Mouse (Mus musculus) thymus, postnatal 14 days (tissue): ENCODE data around the gene Gm44805.

Experiments
- DNase-seq: peaks from one replicate; pipeline ENCODE4 v3.0.0; 2021

Gm44805 gene

DNA sequence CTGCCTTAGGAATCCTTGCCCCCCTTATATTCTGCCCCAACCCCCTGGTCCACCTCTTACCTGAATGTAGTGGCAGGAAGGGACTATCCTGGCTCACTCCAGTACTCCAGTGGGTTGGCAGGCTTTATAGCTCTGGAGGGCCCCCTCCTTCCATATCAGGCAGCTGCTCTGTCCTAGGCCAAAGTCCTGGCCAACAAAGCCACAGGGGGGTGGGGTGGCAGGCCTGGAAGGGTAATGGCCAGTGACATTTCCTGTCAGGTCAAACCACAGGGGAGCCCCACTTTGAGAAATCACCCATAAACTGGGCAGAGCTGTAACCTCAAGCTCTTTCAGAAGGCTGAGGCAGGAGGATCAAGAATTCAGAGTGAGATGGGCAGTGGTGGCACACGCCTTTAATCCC lies 4.6 kb downstream of the Gm44805 start:
- no peak for DNase-seq

DNA sequence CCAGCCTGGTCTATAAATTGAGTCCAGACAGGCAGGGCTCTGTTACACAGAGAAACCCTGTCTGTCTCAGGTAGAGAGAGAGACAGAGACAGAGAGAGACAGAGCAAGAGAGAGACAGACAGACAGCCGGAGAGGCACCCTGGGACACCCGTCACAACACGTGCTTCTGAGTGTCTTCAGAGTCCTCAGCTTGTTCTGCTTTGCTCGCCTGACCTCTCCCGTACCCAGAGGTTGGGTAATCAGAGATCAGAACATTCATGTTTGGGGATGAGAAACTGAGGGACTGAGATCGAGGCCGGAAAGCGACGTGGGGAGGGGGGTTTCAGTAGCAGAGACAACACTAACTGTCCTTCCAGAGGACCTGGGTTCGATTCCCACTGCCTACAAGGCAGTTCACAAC lies 5.4 kb downstream of the Gm44805 start:
- no peak for DNase-seq

- DNase-seq = no peak
Measured at GRCm38 (mm10) chr7:19673083-19673699, 8.0 kb downstream of the Gm44805 start.

DNA sequence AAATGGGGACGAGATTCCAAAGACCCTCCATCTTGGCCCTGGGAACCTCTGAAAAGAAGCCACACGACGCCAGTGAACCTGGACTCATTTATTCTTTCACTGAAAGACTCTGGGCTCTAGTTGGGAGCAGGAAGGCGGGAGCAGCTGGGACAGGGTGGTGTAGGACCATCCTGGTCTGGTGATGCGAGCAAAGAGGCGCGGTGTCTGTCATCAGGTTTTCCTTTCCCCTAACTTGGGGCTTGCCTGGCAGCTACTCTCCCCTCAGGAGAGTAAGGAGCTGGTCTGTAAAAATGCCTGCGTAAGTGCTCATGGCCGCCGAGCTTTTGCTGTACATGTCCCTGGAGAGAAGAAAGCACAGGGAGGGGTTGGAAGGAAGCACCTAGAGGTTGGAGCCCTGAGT lies 9.7 kb downstream of the Gm44805 start:
- no peak for DNase-seq

GRCm38 (mm10) chr7:19668947-19669721 lies 12.1 kb downstream of the Gm44805 start:
- peak; percentile 92 for DNase-seq

DNA sequence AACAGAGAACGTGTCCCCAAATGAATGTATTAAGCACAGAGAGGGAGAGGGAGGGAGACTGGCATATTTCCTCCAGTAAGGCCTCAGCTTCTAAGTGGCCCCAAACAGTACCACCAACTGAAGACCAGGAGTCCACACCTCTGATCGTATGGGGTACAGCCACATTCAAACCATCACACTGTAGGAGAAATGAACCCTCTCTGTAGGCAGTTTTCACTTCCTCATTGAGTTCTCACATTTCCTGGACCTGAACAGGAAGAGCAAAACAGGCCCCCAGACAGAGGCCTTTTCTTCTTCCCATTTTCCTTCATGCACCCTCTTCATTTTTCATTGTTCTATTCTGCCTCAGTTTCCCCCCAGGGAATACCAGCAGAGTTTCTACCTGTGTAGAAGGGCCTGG lies 13.8 kb downstream of the Gm44805 start:
- DNase-seq = no peak

- DNase-seq = no peak
Measured at GRCm38 (mm10) chr7:19666750-19667149, 14.5 kb downstream of the Gm44805 start.

DNA sequence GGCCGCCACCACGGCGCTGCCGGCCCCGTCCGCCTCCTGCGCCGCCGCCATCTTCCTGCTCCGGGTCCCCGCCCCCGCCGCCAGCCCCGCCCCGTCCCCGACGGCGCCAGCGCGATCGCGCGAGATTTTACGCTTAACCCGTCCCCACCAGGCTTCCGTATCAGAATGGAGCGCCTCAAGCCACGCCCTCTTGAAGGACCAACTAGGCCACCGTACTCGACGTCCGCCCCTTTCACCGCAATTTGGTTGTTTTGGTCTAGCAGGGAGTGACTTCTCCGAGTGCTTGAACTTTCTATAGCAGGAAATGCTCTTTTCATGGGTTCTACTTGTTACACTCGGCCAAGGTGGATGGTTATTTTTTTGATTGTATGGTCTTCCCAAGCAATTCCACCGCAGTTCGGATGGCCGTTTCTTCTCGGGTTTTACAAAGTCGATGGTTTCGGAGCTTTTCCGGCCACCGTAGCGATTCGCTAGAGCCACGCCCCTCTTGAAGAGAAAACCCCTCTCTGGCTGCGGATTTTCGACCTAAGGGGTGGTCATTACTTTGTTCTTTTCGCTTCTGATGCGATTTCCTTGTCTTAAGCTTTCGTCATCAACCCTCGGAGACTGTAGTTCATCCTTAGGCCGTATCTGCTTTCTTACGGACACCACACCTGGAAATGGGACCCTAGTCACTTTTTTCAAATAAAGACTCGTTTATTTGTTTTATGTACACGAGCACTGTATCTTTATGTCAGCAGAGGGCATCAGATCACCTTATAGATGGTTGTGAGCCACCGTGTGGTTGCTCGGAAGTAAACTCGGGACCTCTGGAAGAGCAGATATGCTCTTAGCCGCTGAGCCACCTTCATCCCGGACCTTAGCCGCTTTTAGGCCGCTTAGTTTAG lies 16.0 kb downstream of the Gm44805 start, which contains the start of gene Clptm1:
Clptm1 (minus strand) TSS at position 79 of the 887 bp plus-strand sequence.
- DNase-seq = peak; percentile 98

- no peak for DNase-seq
Measured at GRCm38 (mm10) chr7:19664455-19664954, 16.7 kb downstream of the Gm44805 start.

DNA sequence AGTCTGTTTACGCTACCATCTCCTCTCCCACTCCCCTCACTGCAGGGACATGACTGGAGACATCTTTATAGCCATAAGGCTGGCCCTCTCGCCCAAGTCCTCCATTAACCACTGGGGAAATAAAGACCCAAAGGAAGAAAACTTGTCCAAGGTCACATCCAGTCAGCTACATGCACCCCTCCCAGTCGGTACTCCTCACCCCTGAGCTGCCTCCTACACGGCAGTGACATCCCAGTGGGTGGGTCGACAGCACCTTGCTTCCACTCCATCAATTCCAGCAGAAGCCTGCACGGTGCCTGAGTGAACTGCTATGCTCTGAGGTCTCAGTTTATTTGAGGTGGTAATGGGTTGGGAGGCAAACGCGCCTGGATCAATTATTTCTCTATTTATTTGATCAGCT lies 17.3 kb downstream of the Gm44805 start:
- peak; percentile 22 for DNase-seq

DNA sequence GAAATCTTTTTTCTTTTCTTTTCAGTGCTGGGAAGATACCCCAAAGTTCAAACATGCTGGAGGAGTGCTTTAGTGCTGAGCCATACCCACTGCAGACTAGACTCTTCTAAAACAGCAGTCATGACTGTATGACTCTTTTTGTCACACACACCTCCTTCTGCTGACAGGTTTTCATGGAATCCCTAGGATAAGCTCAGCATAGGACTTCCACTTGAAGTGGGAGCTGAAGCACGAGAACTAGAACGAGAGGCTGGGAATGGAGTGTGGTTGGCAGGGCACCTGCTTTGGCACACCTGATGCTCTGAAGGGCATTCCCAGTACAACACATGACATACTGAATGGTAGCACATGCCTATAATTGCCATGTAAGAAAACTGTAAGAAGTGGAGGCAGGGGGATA lies 28.6 kb downstream of the Gm44805 start:
- no peak for DNase-seq

DNA sequence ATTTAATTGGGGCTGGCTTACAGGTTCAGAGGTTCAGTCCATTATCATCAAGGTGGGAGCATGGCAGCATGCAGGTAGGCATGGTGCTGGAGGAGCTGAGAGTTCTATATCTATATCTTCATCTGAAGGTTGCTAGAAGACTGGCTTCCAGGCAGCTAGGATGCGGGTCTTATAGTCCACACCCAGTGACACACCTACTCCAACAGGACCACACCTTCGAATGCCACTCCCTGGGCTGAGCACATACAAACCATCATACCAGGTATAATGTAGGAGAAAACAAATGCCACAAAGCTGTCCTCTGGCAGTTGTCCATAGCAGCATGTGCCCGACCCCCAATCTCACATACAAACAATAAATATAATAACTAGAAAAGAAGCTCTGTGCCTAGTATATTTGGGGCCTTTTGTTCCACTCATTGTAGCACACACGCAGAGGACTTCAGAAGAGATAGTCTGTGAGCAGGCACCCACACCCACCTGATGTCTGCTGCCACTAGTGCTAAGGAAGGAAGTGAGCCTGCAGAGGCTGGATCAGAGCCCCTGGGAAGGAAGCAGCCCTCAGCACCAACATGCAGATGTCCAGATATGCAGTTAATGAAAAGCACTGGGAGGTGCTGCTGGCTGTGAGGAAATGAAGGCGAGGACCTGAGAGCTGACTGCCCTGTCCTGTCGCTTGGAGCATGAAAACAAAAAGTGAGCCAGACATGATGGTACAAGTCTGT lies 30.0 kb downstream of the Gm44805 start:
- no peak for DNase-seq

GRCm38 (mm10) chr7:19641223-19641622 lies 40.0 kb downstream of the Gm44805 start:
- no peak for DNase-seq

GRCm38 (mm10) chr7:19635074-19635827 lies 46.0 kb downstream of the Gm44805 start:
- DNase-seq = no peak

- no peak for DNase-seq
Measured at GRCm38 (mm10) chr7:19634591-19634990, 46.6 kb downstream of the Gm44805 start.

- no peak for DNase-seq
Measured at GRCm38 (mm10) chr7:19633855-19634254, 47.4 kb downstream of the Gm44805 start.

DNA sequence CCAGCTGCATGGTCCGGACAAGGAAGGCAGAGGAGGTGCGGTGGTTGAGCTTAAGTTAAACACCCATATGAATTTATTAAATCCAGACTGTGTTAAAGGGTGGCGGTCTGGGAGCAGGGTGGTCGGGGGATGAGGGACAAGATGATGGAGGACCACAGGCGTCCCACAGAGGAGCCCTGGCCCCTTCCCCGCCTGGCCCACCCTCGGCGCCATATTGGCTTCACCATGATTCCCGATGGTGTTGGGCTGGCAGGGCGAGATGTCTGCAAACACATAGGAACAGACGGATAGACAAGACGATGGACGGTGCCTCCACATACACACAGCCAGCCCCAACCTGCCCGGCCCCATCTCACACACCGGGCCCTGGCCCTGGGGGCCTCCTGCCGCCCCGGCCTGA lies 48.0 kb downstream of the Gm44805 start:
- no peak for DNase-seq

DNA sequence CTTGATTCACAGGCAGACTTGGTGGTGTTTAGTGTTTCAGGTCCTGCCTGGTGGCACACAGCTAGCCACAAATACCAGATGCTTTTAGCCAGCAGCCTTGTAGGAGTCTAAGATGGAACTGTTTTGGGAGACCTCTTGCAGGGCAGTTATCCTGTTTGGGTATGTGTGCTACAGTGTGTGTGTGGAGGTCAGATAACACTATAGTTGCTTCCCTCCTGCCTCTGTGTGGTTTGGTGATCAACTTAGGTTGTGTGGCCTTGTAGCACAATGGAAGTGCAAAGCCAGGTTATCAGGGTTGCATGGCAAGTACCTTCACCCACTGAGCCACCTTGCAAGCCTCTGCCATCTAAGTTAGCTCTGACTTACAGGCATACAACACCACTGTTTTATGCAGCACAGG lies 48.5 kb downstream of the Gm44805 start:
- no peak for DNase-seq

DNA sequence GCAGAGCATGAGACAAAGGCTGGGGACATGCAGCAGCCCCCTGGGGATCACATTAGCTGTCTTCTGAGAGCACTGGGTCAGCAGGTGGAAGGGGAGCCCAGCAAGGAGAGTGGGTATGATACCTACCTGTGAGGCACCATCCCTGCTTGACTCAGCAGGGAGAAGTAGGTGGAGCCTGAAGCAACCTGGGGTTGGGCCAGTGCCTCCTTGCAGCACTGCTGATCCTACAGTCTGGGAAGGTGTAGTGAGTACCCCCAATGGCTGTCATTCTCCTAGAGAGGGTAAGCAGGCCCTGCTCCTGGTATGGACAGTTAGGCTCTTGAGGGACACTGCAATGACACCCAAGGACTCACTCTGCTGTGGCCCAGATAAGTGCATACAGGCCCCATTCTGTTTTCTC lies 48.9 kb downstream of the Gm44805 start:
- no peak for DNase-seq

GRCm38 (mm10) chr7:19629361-19629734 lies 51.9 kb downstream of the Gm44805 start, which contains the start of gene Relb:
Relb (minus strand) TSS chr7:19629438.
- peak; percentile 92 for DNase-seq

- peak; percentile 96 for DNase-seq
Measured at GRCm38 (mm10) chr7:19628536-19629360, 52.5 kb downstream of the Gm44805 start.
